Mouse (Mus musculus) kidney, postnatal 10 days (tissue): ENCODE measurements at regions not wholly inside any gene's neighbourhood (a gene's known extent, or its start where the extent isn't known, plus 50 kb on each side); places are given as distances from the start of the nearest gene placed in this dataset.
A peak's percentile ranks its signal among the peaks of the same experiment; 100 is the strongest.

Experiments
- DNase-seq: peaks from one replicate; pipeline ENCODE4 v3.0.0; 2021; ENCODE audit warnings: mixed read lengths

DNA sequence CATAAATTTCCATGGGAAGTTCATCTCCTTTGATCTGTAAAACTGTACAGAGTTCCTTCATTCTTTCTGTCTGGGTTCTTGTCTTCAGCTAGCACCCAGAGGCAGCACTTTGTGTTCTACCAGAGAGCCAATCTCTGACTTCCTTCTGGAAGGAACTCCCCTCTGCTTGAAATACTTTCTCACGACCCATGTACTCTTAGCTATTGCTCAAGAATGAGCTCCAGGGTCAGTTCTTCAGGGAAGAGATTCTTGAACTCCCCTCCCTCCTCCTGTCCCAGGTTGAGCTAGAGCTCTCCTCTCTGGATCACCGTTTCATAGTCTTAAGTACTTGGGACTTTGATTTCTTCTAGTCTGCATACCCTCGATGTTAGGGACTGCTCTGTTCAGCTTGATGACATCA is 311.8 kb downstream of the Foxo1 start:
- no peak for DNase-seq

GRCm38 (mm10) chr3:52579096-52579495 is 311.0 kb downstream of the Foxo1 start:
- no peak for DNase-seq

- no peak for DNase-seq
Observed at GRCm38 (mm10) chr3:52576703-52577244, 308.6 kb downstream of the Foxo1 start.

GRCm38 (mm10) chr3:52575237-52575798 is 307.2 kb downstream of the Foxo1 start:
- DNase-seq: no peak

DNA sequence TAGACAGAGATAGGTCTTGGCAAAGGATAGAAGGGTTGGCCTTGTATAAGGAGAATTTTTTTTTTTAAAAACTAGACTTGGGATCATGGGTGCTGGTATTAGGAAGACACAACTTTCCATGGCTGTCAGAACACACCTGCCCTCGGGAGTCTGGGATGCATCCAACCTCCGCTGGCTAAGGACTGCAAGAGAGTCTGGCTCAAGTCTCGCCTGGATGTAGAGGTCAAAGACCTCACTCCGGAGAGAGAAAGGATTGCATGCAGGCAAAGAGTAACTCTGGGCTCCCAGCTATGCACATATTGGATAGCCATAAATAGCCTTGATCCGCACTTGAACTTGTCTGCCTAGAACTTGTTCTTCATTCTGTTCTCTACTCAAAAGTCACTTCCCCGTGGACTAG is 306.2 kb downstream of the Foxo1 start:
- DNase-seq: no peak

GRCm38 (mm10) chr3:52573806-52574205 is 305.7 kb downstream of the Foxo1 start:
- no peak for DNase-seq

DNA sequence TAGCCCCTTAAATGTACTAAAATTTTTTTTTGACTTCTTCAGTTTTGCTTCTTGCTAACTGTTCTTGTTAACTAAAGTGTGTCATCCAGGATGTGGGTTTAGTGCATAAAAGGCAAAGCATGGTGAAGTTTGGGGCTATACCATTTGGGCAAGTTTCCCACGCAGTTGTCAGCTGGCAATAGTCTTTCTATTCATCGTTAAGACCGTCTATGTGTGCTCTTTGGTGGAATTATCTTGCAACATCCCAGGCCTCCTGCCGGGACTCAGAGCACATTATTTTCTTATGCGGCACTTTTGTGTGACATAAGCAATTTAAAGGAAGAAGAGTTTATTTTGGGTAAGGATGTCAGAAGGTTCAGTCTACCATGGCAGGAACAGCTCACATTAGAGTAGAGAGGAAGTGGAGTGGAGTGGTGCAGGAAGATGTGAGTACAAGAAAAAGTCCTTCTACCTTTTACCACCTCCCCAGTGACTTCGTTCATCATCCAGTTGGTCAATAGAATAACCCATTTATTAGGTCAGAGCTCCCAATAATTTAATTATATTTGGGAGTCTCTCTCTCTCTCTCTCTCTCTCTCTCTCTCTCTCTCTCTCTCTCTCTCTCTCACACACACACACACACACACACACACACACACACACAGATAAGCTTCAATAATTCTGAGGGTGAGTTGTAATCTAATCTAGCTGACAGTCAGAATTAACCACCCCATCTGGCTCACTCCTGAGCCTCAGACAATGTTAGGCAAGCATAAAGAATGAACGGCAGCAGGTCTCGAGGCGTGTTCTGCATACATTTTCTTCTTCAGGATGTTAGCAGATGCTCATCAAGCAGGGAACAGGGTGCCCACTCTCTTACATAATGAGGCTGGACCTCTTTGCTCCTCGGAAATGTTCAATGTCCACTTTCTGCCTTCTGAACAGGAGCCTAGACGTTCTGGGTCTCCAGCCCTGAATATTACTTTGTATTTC is 304.7 kb downstream of the Foxo1 start:
- DNase-seq: no peak

- no peak for DNase-seq
Observed at GRCm38 (mm10) chr3:52567606-52568372, 299.7 kb downstream of the Foxo1 start.

DNA sequence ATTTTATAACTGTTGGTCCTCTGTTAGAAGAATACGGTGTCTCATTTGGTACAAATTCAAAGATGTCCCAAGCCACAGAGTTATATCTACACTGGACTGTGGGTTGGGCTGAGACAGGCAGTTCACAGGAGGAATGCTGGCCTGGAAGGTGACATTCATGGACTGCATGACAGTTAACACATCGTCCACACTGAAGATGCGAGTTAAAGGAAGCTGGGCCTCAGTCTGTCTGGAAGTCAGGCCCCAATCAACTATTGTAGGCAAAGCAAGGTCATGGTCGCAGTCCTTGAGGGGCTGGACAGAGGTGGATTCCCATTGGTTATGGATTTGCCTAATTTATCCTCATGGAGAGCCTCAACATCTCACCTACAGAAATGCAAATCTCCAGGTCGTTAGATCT is 295.5 kb downstream of the Foxo1 start:
- DNase-seq: no peak

GRCm38 (mm10) chr3:52562816-52563215 is 294.7 kb downstream of the Foxo1 start:
- DNase-seq: no peak

DNA sequence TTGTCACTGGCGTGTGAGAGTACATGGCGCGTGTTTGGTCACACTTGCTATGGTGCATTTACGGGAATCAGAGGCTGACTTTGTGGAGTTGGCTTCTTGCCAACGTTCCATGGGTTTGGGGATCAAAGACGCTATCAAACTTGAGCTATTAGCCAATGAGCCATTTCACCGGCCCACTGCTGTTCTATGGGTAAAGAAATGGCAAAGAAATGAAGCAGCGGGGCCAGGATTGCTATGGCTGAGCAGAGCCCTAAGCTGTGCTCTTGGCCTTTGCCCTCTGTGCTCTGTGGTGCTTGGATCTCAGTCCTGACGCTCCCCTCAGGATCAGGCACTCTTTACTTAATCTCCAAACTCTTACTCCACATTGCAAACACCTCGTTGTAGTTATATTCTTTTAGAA is 291.3 kb downstream of the Foxo1 start:
- no peak for DNase-seq

- no peak for DNase-seq
Observed at GRCm38 (mm10) chr3:52558765-52559164, 290.6 kb downstream of the Foxo1 start.

DNA sequence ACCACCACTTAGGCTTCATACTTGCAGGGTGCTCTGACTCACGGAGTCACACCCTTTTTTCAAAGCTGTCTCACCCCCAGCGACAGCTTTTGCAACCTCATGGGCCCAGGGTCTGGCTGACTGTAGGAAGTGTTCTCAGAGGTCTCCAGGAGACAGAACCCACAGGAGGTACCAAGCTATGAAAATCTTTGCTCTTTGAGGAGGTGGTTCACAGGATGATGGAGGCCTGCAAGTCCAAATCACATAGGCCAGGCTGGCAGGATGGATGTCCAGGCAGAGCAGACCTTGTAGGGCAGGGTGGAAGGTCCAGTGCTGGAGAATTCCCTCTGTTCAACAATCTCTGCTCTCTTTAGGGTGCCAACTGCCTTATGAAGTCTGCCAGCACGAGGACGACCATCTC is 289.2 kb downstream of the Foxo1 start:
- DNase-seq: no peak

- DNase-seq: peak; percentile 24
Observed at GRCm38 (mm10) chr3:52555038-52555437, 286.9 kb downstream of the Foxo1 start.

DNA sequence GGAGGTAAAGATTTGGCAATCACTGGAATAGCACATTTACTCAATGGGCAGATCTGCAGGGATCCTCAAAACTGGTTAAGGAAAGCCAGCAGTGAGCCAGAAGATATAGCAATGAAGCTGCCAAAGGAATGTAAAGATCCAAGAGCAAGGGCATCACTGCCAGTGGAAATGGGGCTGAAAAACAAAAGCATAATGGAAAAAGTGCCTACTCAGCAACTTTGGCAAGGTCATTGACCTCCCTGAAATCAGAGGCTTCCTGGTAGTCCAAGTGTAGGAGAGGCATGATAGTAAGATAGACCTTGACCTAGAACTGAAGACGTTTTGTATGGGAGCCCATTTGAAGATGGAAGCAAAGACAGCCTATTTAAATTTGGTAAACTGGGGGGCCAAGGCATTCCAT is 286.4 kb downstream of the Foxo1 start:
- DNase-seq: no peak

DNA sequence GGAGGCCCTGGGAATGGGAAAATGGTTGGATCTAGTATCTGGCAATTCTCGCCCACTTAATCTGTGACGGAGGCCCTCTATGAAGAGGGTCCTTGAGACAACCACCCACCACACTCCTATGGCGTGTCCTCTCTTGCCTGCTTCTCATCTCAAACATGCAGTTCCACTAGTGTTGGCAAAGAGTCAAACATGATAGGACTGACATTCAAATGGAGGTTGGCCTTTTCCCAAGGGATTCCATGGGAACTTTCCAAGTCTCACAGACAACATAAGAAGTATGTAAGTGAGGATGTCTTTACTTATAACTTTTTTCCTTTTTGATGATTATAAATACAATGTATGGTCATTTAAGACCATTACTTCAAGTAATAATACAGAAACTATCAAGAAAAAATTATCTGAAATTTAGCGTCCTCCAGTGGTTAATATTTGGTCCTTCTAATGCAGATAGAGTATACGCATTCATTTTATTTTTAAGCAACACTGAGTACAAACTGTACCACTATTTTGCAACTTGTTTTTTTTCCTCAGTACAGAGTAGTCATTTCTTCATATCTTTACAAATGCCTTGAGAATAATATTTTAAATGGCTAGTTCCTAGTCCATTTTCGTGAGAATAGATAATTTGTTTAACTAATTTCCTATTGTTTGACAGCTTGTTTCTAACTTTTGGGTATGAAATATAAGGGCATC is 280.2 kb downstream of the Foxo1 start:
- no peak for DNase-seq

DNA sequence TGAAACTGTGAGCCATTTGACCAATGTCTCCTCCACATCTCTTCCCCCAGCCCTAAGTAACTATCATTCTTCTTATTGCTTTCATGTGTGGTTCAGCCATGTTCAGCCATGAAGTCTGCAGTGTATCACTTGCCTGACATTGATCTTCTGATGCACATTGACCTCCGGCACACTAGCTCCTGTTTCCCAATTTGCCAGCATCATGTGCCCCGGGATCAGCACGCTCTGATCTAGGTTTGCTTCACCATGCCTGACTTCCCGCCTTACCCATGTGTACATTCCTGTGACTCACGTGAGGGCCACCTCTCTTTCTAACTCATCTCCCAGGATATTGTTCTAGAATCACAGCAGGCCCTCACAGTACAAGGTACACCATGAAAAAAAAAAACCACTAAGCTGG is 277.9 kb downstream of the Foxo1 start:
- DNase-seq: no peak

DNA sequence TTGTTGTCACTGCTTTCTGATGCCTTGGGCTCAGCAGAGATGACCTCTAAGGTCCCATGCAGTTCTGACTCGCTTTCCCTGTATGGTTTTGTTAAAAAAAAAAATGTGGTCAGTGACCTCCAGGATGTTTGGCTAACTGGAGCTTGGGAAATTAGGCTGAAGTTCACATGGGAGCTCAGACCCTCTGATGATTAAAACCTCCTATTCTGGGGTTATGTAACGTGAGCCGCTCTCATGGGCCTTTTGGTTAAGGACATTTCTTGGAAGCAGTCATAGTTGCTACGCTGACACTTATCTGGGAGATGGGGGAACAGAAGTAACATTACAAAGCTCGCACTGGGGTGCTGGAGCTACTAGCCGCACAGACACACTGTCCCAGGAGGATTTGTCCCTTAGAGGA is 274.9 kb downstream of the Foxo1 start:
- DNase-seq: no peak

- no peak for DNase-seq
Observed at GRCm38 (mm10) chr3:52540862-52541380, 272.8 kb downstream of the Foxo1 start.

DNA sequence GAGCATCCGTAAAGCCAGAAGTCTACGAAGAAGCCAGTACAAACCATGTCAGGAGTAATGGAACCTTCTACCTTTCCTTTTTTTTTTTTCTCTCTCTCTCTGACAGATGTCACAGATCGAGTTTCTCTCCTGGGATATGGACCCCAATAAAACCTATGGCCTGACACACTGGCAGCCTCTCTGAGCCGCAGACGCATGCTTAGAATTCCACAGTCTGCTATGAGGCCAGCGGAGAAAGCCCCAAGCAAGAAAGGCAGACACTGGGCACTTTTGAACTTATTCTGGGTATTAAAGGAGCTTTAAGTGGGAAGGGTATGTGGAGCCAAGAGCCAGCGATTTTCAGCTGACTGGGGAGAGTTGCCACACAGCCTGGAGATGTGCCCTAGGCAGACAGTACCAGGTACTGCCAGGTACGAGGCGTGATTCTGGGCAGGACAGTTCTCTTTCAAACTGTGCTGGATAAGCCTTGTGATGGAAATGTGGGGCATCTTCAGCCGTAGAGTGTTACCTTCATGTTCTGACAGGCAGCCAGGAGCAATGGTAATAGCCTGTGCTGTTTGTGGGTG is 271.8 kb downstream of the Foxo1 start:
- DNase-seq: peak; percentile 19

DNA sequence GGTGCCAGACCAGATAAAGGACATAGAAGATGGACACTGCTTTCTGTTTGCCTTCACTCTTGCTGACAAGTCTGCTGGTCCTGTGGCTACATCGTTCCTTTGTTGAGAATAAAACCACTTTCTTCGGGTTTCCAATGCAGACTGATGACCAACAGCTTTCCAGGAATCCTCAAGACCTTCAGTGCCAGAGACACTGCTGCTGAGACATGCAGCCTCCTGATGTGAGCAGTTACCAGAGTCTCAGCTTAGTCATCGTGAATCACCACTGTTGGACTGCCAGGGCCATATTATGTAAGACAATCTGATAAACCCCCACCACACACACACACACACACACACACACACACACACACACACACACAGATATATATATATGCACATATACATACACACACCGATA is 270.2 kb downstream of the Foxo1 start:
- no peak for DNase-seq

- DNase-seq: no peak
Observed at GRCm38 (mm10) chr3:52537362-52537911, 269.3 kb downstream of the Foxo1 start.
